Comparison of ENCODE assay signal across 9 mouse cellular contexts in genomic region chr8:28148599-28149452, GRCm38 (mm10).
DNase-seq lines count a peak whose midpoint lies in the region; ATAC-seq lines count a peak whose summit lies in the region.
"Had no signal": no experiment of that assay in that cellular context is flagged by ENCODE, and none has a peak within 500 bp of the region (broad histone marks: within the 10 kb centered on the region; RNA-seq: fewer than 3 reads in every experiment).

No protein-coding gene starts in this region.

- no peaks in the 10 kb centered on the region for H3K9me3 ChIP-seq in hindbrain, embryonic 14.5 days (ENCODE audit: control insufficient read depth, low read length)
- H3K9me3 ChIP-seq: liver, embryonic 15.5 days had no signal

- peak; percentile 8 for DNase-seq in adrenal gland, postnatal 10 days
- no peak for DNase-seq in adrenal gland, postnatal 4 days (ENCODE audit: low spot score in 2 of 2)
- DNase-seq in urinary bladder, postnatal 14 days (ENCODE audit: low spot score) = peak; percentile 4
- no peak for DNase-seq in urinary bladder, postnatal 10 days (ENCODE audit: low spot score)
- peak; percentile 79 for DNase-seq in hindbrain, embryonic 14.5 days (ENCODE audit: low spot score)
- peak; percentile 40 for DNase-seq in mesoderm, embryonic 11.5 days (ENCODE audit: low read depth, low spot score)
- DNase-seq in T-cell, adult 2 months (ENCODE audit: low spot score) = no peak
- no peak for DNase-seq in B cell, adult 2 months

- no peaks in the 10 kb centered on the region for H3K36me3 ChIP-seq in hindbrain, embryonic 14.5 days (replicated peaks; ENCODE audit: control insufficient read depth, insufficient read depth)
- H3K36me3 ChIP-seq: liver, embryonic 15.5 days had no signal

- H3K27ac ChIP-seq in hindbrain, embryonic 14.5 days = 0 out of 2 replicates have a peak overlapping the region, but pooled peaks have one; percentile 23
- H3K27ac ChIP-seq: liver, embryonic 15.5 days had no signal

- H3K4me2 ChIP-seq in hindbrain, embryonic 14.5 days (replicated peaks) = no peak overlapping the region
- H3K4me2 ChIP-seq: liver, embryonic 15.5 days had no signal

- 70% methylated on average over 14 of the region's 14 CpGs for WGBS in hindbrain, embryonic 14.5 days

- H3K4me3 ChIP-seq in hindbrain, embryonic 14.5 days (replicated peaks; ENCODE audit: low read length) = no peak overlapping the region
- H3K4me3 ChIP-seq: liver, embryonic 15.5 days had no signal

- no peak overlapping the region for H3K9ac ChIP-seq in hindbrain, embryonic 14.5 days
- H3K9ac ChIP-seq: liver, embryonic 15.5 days had no signal

- ATAC-seq in hindbrain, embryonic 14.5 days (ENCODE audit: low FRiP score) = peak; percentile 80; the same call in 1 of the 2 replicates

- no peaks in the 10 kb centered on the region for H3K27me3 ChIP-seq in hindbrain, embryonic 14.5 days (ENCODE audit: control insufficient read depth, insufficient read depth, low read length)
- H3K27me3 ChIP-seq: liver, embryonic 15.5 days had no signal

- no peaks in the 10 kb centered on the region for H3K4me1 ChIP-seq in hindbrain, embryonic 14.5 days (replicated peaks; ENCODE audit: control insufficient read depth, insufficient read depth, low read length)
- H3K4me1 ChIP-seq: liver, embryonic 15.5 days had no signal

Comparison
In these comparisons a context has a peak if more than half of its experiments do, and no peak if none do; other contexts are left out.
1. DNase-seq: peak in adrenal gland, postnatal 10 days (single experiment), urinary bladder, postnatal 14 days (single experiment), hindbrain, embryonic 14.5 days (single experiment) and mesoderm, embryonic 11.5 days (single experiment); none in adrenal gland, postnatal 4 days (0 of 2), urinary bladder, postnatal 10 days (single experiment), T-cell, adult 2 months (single experiment) and B cell, adult 2 months (0 of 2).